Mouse (Mus musculus) forebrain, postnatal 0 days (tissue): ENCODE measurements around the gene Cdc37. TPM values are rescaled to one million over a fixed set of nuclear protein-coding genes. Genes with fewer than 3 reads are reported as not detected.

Source experiments
- ATAC-seq: fragments of 200-750 bp; cut with Nextera tagmentation; 2 replicates; pipeline ENCODE4 v1.8.0; 2017; ENCODE audit warnings: mild to moderate bottlenecking, moderate library complexity
- DNase-seq: peaks from one replicate; pipeline ENCODE4 v3.0.0-alpha.2; 2015
- H3K27ac ChIP-seq: fragments of 300-500 bp; sonication (generic); 2 replicates; pipeline ENCODE4 v1.5.1; 2014; ENCODE audit warnings: low read depth, mild to moderate bottlenecking, antibody characterized with exemption, low read length, moderate library complexity, mixed read lengths
- H3K27me3 ChIP-seq: fragments of 300-500 bp; sonication (generic); 2 replicates; pipeline ENCODE4 v1.6.1; 2014; ENCODE audit warnings: mild to moderate bottlenecking, low read length, mixed read lengths; ENCODE audit not compliant: insufficient read depth
- H3K36me3 ChIP-seq: fragments of 300-500 bp; sonication (generic); 2 replicates; pipeline ENCODE4 v1.6.1; 2014; ENCODE audit warnings: mild to moderate bottlenecking, moderate library complexity; ENCODE audit not compliant: insufficient read depth
- H3K4me1 ChIP-seq: fragments of 300-500 bp; sonication (generic); 2 replicates; pipeline ENCODE4 v1.6.1; 2014; ENCODE audit warnings: antibody characterized with exemption; ENCODE audit not compliant: insufficient read depth
- H3K4me2 ChIP-seq: fragments of 300-500 bp; sonication (generic); 2 replicates; pipeline ENCODE4 v1.6.1; 2014; ENCODE audit warnings: low read depth, mild to moderate bottlenecking, moderate library complexity
- H3K4me3 ChIP-seq: fragments of 300-500 bp; sonication (generic); 2 replicates; pipeline ENCODE4 v1.5.1; 2014; ENCODE audit warnings: low read depth, low read length, mixed read lengths
- H3K9ac ChIP-seq: fragments of 300-500 bp; sonication (generic); 2 replicates; pipeline ENCODE4 v1.6.1; 2014; ENCODE audit warnings: mild to moderate bottlenecking
- H3K9me3 ChIP-seq: fragments of 300-500 bp; sonication (generic); 2 replicates; pipeline ENCODE4 v1.6.1; 2016; ENCODE audit warnings: low read length
- CTCF ChIP-seq: sonication (generic); IDR thresholded peaks from 2 replicates; pipeline ENCODE4 v1.5.1; 2016; ENCODE audit warnings: antibody characterized with exemption, control low read depth, low read depth
- WGBS: fragments of 180-500 bp; shearing (Covaris S2); extraction: QIAGEN DNeasy Blood & Tissue Kit; methylation state at CpG from one replicate; pipeline ENCODE4 v1.1.7; 2014; 5-methylcytosine and 5-hydroxymethylcytosine counted together
- polyA plus RNA-seq: library from polyadenylated mRNA; unstranded; fragments of >200 nt; fragmentation: Nextera tagmentation; extraction: Ambion mirVana; gene quantifications from 2 replicates; pipeline ENCODE4 v1.2.1, GENCODE M21; 2015
- total RNA-seq: library from RNA; depleted of rRNA; stranded (reverse); fragments of >200 nt; gene quantifications from 2 replicates; pipeline ENCODE4 v1.2.3, GENCODE M21; 2014; rRNA removed

The Cdc37 gene
- total and polyA plus RNA-seq, 2 experiments from 2014 or later, result 42.1 to 186 TPM

- TF ChIP-seq CTCF, result no peak
- no peak for DNase-seq
- H3K4me1 ChIP-seq, result peaks cover 7% of the 10 kb centered on the region
- H3K27me3 ChIP-seq, result no peaks in the 10 kb centered on the region
- H3K9ac ChIP-seq, result peak overlapping the region; percentile 77
- H3K9me3 ChIP-seq, result no peaks in the 10 kb centered on the region
- peak overlapping the region; percentile 71 for H3K4me3 ChIP-seq
- peak; percentile 1 for ATAC-seq
- WGBS, result 3% methylated on average over 24 of the region's 24 CpGs
- H3K27ac ChIP-seq, result peak overlapping the region; percentile 89
- H3K36me3 ChIP-seq, result peaks cover 36% of the 10 kb centered on the region
- peak overlapping the region; percentile 72 for H3K4me2 ChIP-seq
Observed at GRCm38 (mm10) chr9:21090972-21091706, 58.6 kb downstream of the Cdc37 start.

DNA sequence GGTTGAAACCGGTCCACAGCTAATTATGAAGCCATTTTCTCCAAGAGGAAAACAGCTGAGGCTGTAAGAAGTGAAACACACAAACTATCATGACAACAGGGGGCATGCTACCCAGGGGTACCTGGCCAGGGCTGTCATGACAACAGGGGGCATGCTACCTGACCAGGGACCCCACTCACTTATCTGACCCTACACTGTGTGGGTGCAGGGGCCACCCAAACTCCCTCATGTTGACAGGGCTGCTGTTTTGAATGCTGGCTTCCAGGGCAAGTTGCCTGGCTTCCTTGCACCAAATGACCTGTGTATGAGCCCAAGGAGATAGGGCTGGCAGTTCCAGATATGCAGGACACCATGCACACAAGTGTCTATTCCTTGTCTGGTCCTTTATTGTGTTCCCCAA lies 59.2 kb downstream of the Cdc37 start:
- WGBS, result 86% methylated on average over 1 of the region's 1 CpGs
- H3K27me3 ChIP-seq, result no peaks in the 10 kb centered on the region
- H3K27ac ChIP-seq, result no peak overlapping the region
- H3K4me3 ChIP-seq, result peak overlapping the region; percentile 71
- H3K9me3 ChIP-seq, result no peaks in the 10 kb centered on the region
- no peak for ATAC-seq
- no peak for TF ChIP-seq CTCF
- H3K36me3 ChIP-seq, result peaks cover 42% of the 10 kb centered on the region
- no peak for DNase-seq
- H3K9ac ChIP-seq, result peak overlapping the region; percentile 77
- peaks cover 7% of the 10 kb centered on the region for H3K4me1 ChIP-seq
- peak overlapping the region; percentile 72 for H3K4me2 ChIP-seq

- Histone ChIP-seq H3K27me3 (no peaks in the 10 kb centered on the region), H3K4me3 (no peak overlapping the region), H3K36me3 (peaks cover 81% of the 10 kb centered on the region), H3K9me3 (no peaks in the 10 kb centered on the region), H3K4me1 (no peaks in the 10 kb centered on the region), H3K9ac (no peak overlapping the region), H3K4me2 (no peak overlapping the region), H3K27ac (no peak overlapping the region)
- DNase-seq, result no peak
- TF ChIP-seq CTCF, result no peak
- no peak for ATAC-seq
- 71% methylated on average over 3 of the region's 3 CpGs for WGBS
Observed at GRCm38 (mm10) chr9:21083324-21083723, 66.5 kb downstream of the Cdc37 start.

Other genes with a start within 250 kb of the Cdc37 start
- gene Dnmt1, start 190.1 kb downstream of the Cdc37 start, total RNA-seq, result 83.1 and 101 TPM in 2 replicates
- gene Dnmt1, start 190.1 kb downstream of the Cdc37 start, polyA plus RNA-seq, result 36.2 and 39.9 TPM in 2 replicates
- 3.7 and 4.0 TPM in 2 replicates for gene S1pr2, start 173.2 kb downstream of the Cdc37 start, total RNA-seq
- 5.1 and 5.7 TPM in 2 replicates for gene S1pr2, start 173.2 kb downstream of the Cdc37 start, polyA plus RNA-seq
- gene Mrpl4, start 147.2 kb downstream of the Cdc37 start, total RNA-seq, result 59.9 and 77.8 TPM in 2 replicates
- 101 and 111 TPM in 2 replicates for gene Mrpl4, start 147.2 kb downstream of the Cdc37 start, polyA plus RNA-seq
- gene Icam1, start 134.0 kb downstream of the Cdc37 start, total RNA-seq, result 3.2 and 3.7 TPM in 2 replicates
- gene Icam1, start 134.0 kb downstream of the Cdc37 start, polyA plus RNA-seq, result 3.1 and 3.6 TPM in 2 replicates
- gene Icam4, start 120.6 kb downstream of the Cdc37 start, total RNA-seq, result not detected in 2 replicates
- gene Icam4, start 120.6 kb downstream of the Cdc37 start, polyA plus RNA-seq, result not detected in 2 replicates
- gene Icam5, start 117.9 kb downstream of the Cdc37 start, total RNA-seq, result 17.2 and 19.4 TPM in 2 replicates
- gene Icam5, start 117.9 kb downstream of the Cdc37 start, polyA plus RNA-seq, result 8.2 and 10.3 TPM in 2 replicates
- gene Zglp1, start 82.9 kb downstream of the Cdc37 start, total RNA-seq, result not detected in 2 replicates
- 0.56 and 0.84 TPM in 2 replicates for gene Zglp1, start 82.9 kb downstream of the Cdc37 start, polyA plus RNA-seq
- gene Gm49373, start 76.9 kb downstream of the Cdc37 start, total RNA-seq, result 1.5 and 2.6 TPM in 2 replicates
- 0.74 and 0.79 TPM in 2 replicates for gene Gm49373, start 76.9 kb downstream of the Cdc37 start, polyA plus RNA-seq
- gene Fdx1l, start 76.4 kb downstream of the Cdc37 start, total RNA-seq, result 63.2 and 69.2 TPM in 2 replicates
- 79.4 and 94.9 TPM in 2 replicates for gene Fdx1l, start 76.4 kb downstream of the Cdc37 start, polyA plus RNA-seq
- 0.43 and 3.4 TPM in 2 replicates for gene Gm38431, start 58.0 kb downstream of the Cdc37 start, total RNA-seq
- 0.34 and 0.44 TPM in 2 replicates for gene Gm38431, start 58.0 kb downstream of the Cdc37 start, polyA plus RNA-seq
- gene Raver1, start 58.0 kb downstream of the Cdc37 start, total RNA-seq, result 24.5 and 40.3 TPM in 2 replicates
- 23.2 and 24.3 TPM in 2 replicates for gene Raver1, start 58.0 kb downstream of the Cdc37 start, polyA plus RNA-seq
- gene Tyk2, start 18.7 kb downstream of the Cdc37 start, total RNA-seq, result 9.4 and 11.0 TPM in 2 replicates
- gene Tyk2, start 18.7 kb downstream of the Cdc37 start, polyA plus RNA-seq, result 3.8 and 5.0 TPM in 2 replicates
- gene Pde4a, start 15.7 kb upstream of the Cdc37 start, total RNA-seq, result 19.8 and 20.0 TPM in 2 replicates
- gene Pde4a, start 15.7 kb upstream of the Cdc37 start, polyA plus RNA-seq, result 26.2 and 41.6 TPM in 2 replicates
- 68.9 and 72.7 TPM in 2 replicates for gene Keap1, start 89.4 kb upstream of the Cdc37 start, total RNA-seq
- 60.0 and 67.0 TPM in 2 replicates for gene Keap1, start 89.4 kb upstream of the Cdc37 start, polyA plus RNA-seq
- gene S1pr5, start 98.5 kb upstream of the Cdc37 start, total RNA-seq, result 2.7 and 2.8 TPM in 2 replicates
- gene S1pr5, start 98.5 kb upstream of the Cdc37 start, polyA plus RNA-seq, result 1.9 and 2.3 TPM in 2 replicates
- gene Atg4d, start 115.3 kb upstream of the Cdc37 start, total RNA-seq, result 18.7 and 19.5 TPM in 2 replicates
- 19.9 and 26.4 TPM in 2 replicates for gene Atg4d, start 115.3 kb upstream of the Cdc37 start, polyA plus RNA-seq
- gene Kri1, start 138.0 kb upstream of the Cdc37 start, total RNA-seq, result 27.6 and 28.1 TPM in 2 replicates
- gene Kri1, start 138.0 kb upstream of the Cdc37 start, polyA plus RNA-seq, result 7.1 and 11.9 TPM in 2 replicates
- gene Cdkn2d, start 141.4 kb upstream of the Cdc37 start, total RNA-seq, result 65.1 and 69.4 TPM in 2 replicates
- 104 and 118 TPM in 2 replicates for gene Cdkn2d, start 141.4 kb upstream of the Cdc37 start, polyA plus RNA-seq
- 2.6 and 4.2 TPM in 2 replicates for gene Ap1m2, start 162.4 kb upstream of the Cdc37 start, total RNA-seq
- gene Ap1m2, start 162.4 kb upstream of the Cdc37 start, polyA plus RNA-seq, result 2.4 and 2.9 TPM in 2 replicates
- gene Slc44a2, start 170.7 kb upstream of the Cdc37 start, total RNA-seq, result 55.2 and 63.1 TPM in 2 replicates
- gene Slc44a2, start 170.7 kb upstream of the Cdc37 start, polyA plus RNA-seq, result 40.8 and 48.9 TPM in 2 replicates
- gene Ilf3, start 217.9 kb upstream of the Cdc37 start, total RNA-seq, result 114 and 135 TPM in 2 replicates
- 191 and 214 TPM in 2 replicates for gene Ilf3, start 217.9 kb upstream of the Cdc37 start, polyA plus RNA-seq